Mouse (Mus musculus) B cell, adult 62 days (primary cell): Measurements from ENCODE around the gene Zfp580. TPM values are rescaled to one million over a fixed set of nuclear protein-coding genes. Genes with fewer than 3 reads are reported as not detected.

Experiments
- total RNA-seq: library from RNA; stranded (reverse); gene quantifications from 4 replicates; pipeline ENCODE4 v1.2.4, GENCODE M21; 2023

Gene Zfp580
- 2.5 to 3.6 TPM (median 3.3 TPM) in 4 replicates for total RNA-seq

GRCm38 (mm10) chr7:5051193-5052192, at the start of gene Zfp580:
Gene Zfp580 (plus strand): TSS chr7:5051538.

DNA sequence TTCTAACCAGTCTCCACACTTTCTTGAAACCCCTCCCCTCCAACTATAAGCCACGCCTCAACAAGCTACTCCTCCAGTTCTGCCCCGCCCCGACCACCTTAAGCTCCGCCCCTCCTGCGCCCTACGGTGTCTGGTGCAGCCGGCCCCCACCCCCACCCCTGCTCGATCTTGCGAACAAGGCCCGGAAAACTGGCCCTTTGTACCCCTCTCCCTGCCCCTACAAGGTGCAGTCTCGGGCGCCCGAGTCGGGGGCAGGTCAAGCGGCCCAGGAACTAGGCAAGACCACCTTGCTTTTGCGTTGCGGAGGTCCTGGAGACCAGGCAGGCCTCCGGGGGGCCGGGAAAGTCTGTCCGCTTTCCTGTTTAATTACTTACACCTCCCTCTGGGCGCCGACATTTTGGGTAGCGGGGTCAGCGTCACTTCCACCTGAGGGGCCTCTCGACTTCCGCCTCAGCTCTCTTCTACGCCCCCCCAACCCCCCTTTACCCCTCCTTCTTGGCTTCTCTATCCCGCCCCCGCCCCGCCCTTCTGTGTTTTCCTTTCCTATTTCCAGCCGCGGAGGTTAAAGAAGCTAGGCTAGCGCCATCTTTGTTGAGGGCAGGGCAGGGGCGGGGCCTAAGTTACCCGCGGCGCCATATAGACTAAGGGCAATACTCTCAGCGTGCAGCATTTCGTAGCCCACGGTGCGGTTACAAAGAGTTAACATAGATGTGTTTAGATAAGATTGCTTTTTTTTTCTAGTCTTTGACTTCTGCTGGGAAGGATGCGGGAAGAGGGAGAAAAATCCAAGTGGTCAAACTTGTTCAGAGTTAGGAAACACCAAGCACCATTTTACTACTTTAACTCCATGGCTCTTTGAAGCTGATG, 36.9 kb upstream of the Zfp580 start, which contains the start of the genes Zfp524 and Fiz1:
Zfp524 (plus strand) TSS at position 165 of the 867 bp plus-strand sequence.
Fiz1 (minus strand) TSS at position 447 of the 867 bp plus-strand sequence.

DNA sequence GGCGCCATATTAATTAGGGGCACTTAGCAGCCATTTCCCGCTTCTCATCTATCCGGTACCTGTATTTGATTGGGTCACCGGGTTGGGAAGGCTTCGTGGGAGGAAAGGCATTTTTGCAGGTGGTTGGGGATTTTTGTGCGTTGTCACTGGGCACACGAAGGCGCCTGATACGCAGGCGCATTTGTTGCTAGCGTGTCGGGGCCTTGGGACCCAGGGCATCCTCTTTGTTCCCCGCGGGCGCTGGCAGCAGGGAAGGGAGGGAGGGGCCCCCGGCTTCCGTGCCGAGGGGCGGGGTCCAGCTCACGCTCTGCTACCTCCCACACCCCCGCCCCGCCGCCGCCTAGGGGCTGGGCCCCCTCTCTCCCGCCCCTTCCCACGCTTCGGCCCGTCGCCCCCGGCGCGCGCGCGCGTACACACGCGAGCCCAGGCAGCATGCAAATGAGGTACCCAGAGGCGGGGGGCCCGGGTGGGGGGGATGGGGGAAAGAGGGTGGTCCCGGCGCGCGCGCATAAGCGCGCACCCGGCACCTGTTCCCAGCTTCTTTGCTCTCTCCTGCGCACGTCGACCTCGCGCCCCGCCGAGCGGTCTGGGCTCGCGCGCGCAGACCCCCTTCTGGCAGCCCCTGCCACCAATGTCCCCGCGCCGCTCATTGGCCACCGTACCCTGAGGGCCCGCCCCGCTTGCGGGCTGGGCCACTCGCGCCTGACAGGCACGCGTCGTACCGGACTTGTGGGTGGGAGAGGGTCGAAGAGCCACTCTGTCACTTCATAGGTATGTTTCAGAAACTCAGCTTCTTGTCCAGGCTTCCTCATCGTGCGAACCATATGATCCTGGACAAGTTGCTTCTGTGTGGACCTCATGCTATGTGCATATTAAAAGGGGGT, 36.0 kb upstream of the Zfp580 start, which contains the start of gene Gm44973:
Gm44973 (plus strand) TSS at position 379 of the 884 bp plus-strand sequence.

DNA sequence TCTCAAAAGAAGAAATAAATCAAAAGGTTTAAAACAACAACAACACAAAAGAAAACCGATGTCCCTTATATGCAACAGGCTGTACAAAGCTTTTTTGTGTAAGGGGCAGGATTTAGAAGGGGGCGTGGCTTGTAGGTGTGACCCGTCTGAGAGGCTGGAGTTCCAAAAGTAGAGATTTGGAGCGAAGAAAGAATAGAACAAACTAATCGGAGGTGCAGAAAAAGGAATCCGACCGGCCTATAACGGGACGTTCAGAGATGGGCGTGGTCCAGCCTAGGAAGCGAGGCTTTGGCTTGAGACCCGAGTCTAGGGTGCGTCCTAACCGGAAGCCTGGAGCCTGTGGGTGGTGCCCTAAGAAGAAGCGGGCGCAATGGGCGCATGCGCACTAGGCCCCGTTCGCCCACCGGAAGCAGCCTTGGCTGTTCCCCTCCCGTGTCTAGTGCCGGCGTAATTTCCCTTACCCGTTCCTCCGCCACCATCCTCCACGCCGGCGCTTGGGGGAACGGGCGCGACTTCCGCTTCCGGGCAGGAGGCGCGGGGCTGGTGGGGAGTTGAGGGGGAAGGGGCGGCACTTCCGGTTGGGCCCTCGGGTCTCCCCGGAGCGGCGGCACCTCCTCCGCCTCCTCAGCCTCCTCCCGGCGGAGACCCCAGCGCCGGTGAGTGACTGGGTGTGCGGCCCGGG, 31.2 kb upstream of the Zfp580 start, which contains the start of the genes Zfp865 and Ccdc106:
Zfp865 (plus strand) TSS at position 377 of the 682 bp plus-strand sequence.
Ccdc106 (plus strand) TSS at position 554 of the 682 bp plus-strand sequence.

GRCm38 (mm10) chr7:5033818-5034217, 17.5 kb upstream of the Zfp580 start, which contains the start of gene 4632433K11Rik:
Gene 4632433K11Rik (plus strand): TSS chr7:5034118.

DNA sequence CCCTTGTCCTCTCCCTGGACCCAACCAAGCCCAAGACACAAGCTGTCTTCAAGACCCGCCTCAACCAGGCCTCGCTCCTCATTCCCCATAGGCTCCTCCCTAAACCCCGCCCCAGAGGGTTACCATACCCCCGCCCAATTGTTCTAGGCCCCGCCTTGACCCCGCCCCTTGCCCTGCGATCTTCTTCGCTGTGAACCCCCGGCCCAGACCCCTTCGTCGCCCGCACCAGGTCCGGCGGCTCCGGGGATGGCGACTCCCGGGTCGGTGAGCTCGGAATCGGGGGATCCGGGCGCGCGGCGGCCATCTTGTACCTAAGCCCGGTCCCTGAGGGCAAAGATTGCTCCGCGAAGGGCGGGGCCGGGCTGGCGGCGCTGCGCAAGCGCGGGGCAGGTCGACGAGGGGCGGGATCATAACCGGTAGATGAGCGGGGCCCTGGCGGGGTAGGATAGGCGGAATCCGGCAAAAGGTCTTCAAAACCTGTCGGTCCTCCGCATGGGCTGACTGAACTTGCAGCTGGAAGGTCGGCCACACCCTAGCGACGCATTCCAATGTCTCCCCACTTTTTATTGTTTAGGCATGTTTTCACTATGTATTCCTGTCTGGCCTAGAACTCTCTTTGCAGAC, 13.1 kb upstream of the Zfp580 start, which contains the start of gene Zfp784:
Zfp784 (minus strand) TSS at position 338 of the 624 bp plus-strand sequence.

GRCm38 (mm10) chr7:5061774-5062359, 10.5 kb downstream of the Zfp580 start, which contains the start of gene U2af2:
Gene U2af2 (plus strand): TSS chr7:5062143.

GRCm38 (mm10) chr7:5080010-5080751, 28.8 kb downstream of the Zfp580 start, which contains the start of gene Epn1:
Gene Epn1 (plus strand): TSS chr7:5080235.

Other genes starting within 250 kb of the Zfp580 start
- 157 to 176 TPM (median 162 TPM) in 4 replicates for gene Ube2s, start 238.9 kb upstream of the Zfp580 start, total RNA-seq
- gene Shisa7, start 206.8 kb upstream of the Zfp580 start, total RNA-seq = 0.49 to 2.8 TPM (median 1.1 TPM) in 4 replicates
- gene Isoc2b, start 181.3 kb upstream of the Zfp580 start, total RNA-seq = 4.3 to 9.7 TPM (median 6.8 TPM) in 4 replicates
- 9.9 to 14.2 TPM (median 11.8 TPM) in 4 replicates for gene Isoc2a, start 174.4 kb upstream of the Zfp580 start, total RNA-seq
- not detected in 4 replicates for gene Gm36210, start 145.0 kb upstream of the Zfp580 start, total RNA-seq
- 36.3 to 42.6 TPM (median 37.9 TPM) in 4 replicates for gene Zfp628, start 136.3 kb upstream of the Zfp580 start, total RNA-seq
- gene Nat14, start 129.5 kb upstream of the Zfp580 start, total RNA-seq = 9.0 to 12.9 TPM (median 10.2 TPM) in 4 replicates
- 0.21 to 0.63 TPM (median 0.42 TPM) in 4 replicates for gene Ssc5d, start 125.8 kb upstream of the Zfp580 start, total RNA-seq
- gene Sbk2, start 87.1 kb upstream of the Zfp580 start, total RNA-seq = 0.51 to 1.9 TPM (median 0.61 TPM) in 3 of 4 replicates, not detected in the other
- not detected in 4 replicates for gene Sbk3, start 80.4 kb upstream of the Zfp580 start, total RNA-seq
- gene Zfp579, start 55.4 kb upstream of the Zfp580 start, total RNA-seq = 15.7 to 19.2 TPM (median 16.5 TPM) in 4 replicates
- 7.0 to 8.3 TPM (median 7.6 TPM) in 4 replicates for gene Zfp524, start 37.1 kb upstream of the Zfp580 start, total RNA-seq
- 58.3 to 66.2 TPM (median 62.1 TPM) in 4 replicates for gene Fiz1, start 36.8 kb upstream of the Zfp580 start, total RNA-seq
- gene Gm44973, start 36.0 kb upstream of the Zfp580 start, total RNA-seq = not detected in 4 replicates
- gene Zfp865, start 31.2 kb upstream of the Zfp580 start, total RNA-seq = 48.6 to 50.4 TPM (median 49.4 TPM) in 4 replicates
- not detected in 4 replicates for gene Ccdc106, start 31.0 kb upstream of the Zfp580 start, total RNA-seq
- gene 4632433K11Rik, start 17.4 kb upstream of the Zfp580 start, total RNA-seq = not detected in 4 replicates
- 7.6 to 8.5 TPM (median 8.3 TPM) in 4 replicates for gene Zfp784, start 13.1 kb upstream of the Zfp580 start, total RNA-seq
- gene U2af2, start 10.6 kb downstream of the Zfp580 start, total RNA-seq = 540 to 584 TPM (median 566 TPM) in 4 replicates
- 197 to 224 TPM (median 210 TPM) in 4 replicates for gene Epn1, start 28.7 kb downstream of the Zfp580 start, total RNA-seq
- not detected in 4 replicates for gene Rfpl4, start 65.4 kb downstream of the Zfp580 start, total RNA-seq
- 0.56 to 1.6 TPM (median 1.2 TPM) in 3 of 4 replicates, not detected in the other for gene Rasl2-9, start 74.4 kb downstream of the Zfp580 start, total RNA-seq
- gene Vmn1r55, start 98.1 kb downstream of the Zfp580 start, total RNA-seq = not detected in 4 replicates
- not detected in 4 replicates for gene Vmn1r56, start 145.2 kb downstream of the Zfp580 start, total RNA-seq
- not detected in 4 replicates for gene Vmn1r57, start 167.0 kb downstream of the Zfp580 start, total RNA-seq